Mouse (Mus musculus) spleen, postnatal 36 days (tissue): ENCODE data around the gene Tln2.

Source experiments
- DNase-seq, 2 experiments: peaks; one replicate each; pipeline ENCODE4 v3.0.0; 2022; ENCODE audit warnings: low spot score in 2 of 2, mixed read lengths in 1 of 2

Tln2 gene

GRCm38 (mm10) chr9:67209451-67209850, 350.1 kb downstream of the Tln2 start:
- DNase-seq, result no peak

- no peak for DNase-seq
Observed at GRCm38 (mm10) chr9:67208420-67208819, 351.1 kb downstream of the Tln2 start.

DNA sequence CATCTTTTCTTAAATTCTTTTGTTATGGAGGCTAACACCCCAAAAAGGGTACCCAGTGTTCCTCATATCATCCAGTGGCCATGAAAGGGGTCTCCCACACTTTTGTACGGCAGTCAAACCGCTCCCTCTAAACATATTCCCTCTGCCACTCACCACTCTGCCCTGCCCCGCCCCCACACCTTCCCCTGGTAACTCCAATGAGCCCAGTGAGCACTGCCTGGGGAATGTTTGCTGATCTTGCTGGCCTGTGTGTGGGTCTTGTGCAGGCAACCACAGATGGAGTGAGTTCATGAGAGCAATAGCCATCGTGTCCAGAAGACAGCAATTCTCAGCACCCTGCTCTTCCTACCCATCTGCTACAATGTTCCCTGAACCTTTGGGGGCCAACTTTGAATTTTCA, 354.3 kb downstream of the Tln2 start:
- no peak for DNase-seq

- no peak for DNase-seq
Observed at GRCm38 (mm10) chr9:67196609-67197008, 362.9 kb downstream of the Tln2 start.

DNA sequence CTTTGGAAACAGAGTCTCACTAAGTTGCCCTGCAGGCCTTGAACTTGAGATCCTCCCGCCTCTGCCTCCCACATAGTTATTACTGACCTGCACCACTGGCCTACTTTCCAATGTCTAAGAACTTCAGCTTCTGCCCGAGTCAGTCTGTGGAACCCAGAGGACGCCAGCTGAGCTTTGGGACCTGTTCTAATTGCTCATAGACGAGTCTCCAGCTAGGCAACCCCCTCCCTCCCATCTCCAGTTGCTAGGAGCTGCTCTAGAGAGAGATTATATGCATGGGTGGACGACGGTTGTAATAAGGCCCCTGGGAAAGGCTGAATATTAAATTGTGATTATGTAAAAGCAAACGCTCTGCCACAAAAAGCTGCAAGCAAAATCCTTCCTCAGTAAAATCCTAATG, 364.2 kb downstream of the Tln2 start:
- no peak for DNase-seq

DNA sequence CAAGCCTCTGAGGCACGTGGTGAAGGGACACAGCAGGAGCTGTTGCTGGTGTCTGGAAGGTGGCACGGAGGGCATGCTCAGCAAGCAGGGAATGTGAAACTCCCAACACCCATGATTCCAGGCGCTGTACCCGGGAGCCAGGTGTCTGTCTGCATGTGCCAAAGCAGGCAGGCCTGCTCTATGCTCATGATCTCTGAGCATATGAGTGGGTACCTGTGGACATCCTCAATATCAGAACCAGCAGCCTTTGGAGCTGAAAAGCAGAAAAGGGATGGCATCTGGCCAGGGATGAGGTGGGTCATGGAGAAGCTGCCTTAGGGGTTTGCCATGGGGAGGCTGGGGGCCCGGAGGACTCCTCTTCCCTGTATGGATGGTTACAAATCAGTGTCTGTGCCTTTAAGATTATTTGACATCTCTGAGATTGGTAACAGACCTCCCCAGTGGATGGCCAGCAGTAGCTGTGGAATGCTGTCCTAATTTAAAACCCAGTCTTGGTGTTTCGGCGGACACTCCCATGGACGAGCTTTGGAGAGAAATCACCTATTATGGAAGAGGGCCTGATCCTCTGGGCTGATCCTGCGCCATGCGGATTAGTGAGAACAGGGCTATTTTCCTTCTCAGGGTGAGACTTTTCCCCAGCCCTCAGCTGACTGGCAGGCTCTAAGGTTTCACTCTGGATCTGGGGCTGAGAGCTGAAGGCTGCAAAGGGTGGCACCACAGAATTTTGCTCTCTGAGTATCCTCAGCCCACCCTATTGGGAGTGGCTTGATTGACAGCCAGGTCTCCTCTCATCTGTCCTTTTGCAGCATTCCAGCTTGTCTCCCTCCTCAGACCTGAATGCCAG, 367.8 kb downstream of the Tln2 start:
- no peak for DNase-seq

- DNase-seq, result no peak
Observed at GRCm38 (mm10) chr9:67187686-67188085, 371.8 kb downstream of the Tln2 start.

- no peak for DNase-seq
Observed at GRCm38 (mm10) chr9:67187182-67187581, 372.3 kb downstream of the Tln2 start.

GRCm38 (mm10) chr9:67184556-67184955, 374.9 kb downstream of the Tln2 start:
- no peak for DNase-seq

- no peak for DNase-seq
Observed at GRCm38 (mm10) chr9:67183520-67183919, 376.0 kb downstream of the Tln2 start.

GRCm38 (mm10) chr9:67182006-67182405, 377.5 kb downstream of the Tln2 start:
- no peak for DNase-seq

DNA sequence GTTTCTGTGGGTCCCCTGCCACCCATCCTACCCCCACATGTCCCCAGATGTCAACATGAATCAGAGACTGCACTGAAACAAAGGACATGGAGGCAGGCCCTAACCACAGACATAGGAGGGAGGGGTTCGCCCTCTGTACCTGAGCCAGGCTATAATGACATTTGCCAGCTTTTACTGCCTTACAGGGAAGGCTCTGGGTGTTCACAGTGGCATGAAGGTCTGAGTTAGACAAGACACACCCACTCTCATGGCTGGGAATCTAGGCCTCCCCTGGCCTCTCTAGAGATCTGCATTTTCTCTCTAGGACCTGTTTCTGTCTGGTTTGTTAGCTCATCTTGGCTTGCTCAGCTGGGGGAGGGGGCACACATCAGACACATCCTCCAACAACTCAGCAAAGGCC, 380.8 kb downstream of the Tln2 start:
- no peak for DNase-seq

GRCm38 (mm10) chr9:67178203-67178602, 381.3 kb downstream of the Tln2 start:
- DNase-seq, result no peak

- no peak for DNase-seq
Observed at GRCm38 (mm10) chr9:67176073-67176472, 383.4 kb downstream of the Tln2 start.

- no peak for DNase-seq
Observed at GRCm38 (mm10) chr9:67173816-67174215, 385.7 kb downstream of the Tln2 start.

DNA sequence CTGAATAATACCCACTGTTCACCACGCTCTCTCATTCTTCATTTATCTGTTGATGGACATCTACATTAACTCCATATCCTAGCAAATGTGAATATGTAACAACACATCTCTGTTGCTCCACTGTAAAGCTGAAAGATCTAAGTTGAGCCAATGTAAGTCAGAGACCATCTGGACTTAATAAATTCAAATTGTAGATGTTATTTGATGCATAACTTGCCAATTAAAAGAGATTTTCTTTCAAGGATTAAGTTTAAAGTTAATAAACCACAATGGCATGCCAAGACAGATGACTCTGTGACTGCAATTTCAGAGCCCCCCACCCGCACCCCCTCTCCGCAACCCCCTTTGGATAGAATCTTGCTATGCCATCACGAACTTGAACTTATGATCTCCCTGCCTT, 386.3 kb downstream of the Tln2 start:
- no peak for DNase-seq

DNA sequence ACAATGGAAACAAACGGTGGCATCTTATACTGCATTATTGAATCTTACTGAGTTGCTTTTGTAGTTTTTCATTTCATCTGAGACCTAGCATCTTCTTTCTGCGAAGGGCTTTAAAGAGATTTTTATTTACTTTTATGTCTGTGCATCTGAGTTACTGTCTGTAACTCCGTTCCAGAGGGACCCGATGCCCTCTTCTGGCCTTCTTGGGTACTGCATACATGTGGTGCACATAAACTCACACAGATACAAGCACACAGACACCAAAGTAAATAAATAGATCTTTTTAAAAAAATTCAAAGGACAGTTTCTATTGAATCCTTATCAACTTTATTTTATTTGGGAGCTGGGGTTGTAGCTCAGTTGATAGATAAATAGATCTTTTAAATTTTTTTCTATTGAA, 388.1 kb downstream of the Tln2 start:
- DNase-seq, result no peak

GRCm38 (mm10) chr9:67170759-67171158, 388.7 kb downstream of the Tln2 start:
- DNase-seq, result no peak

DNA sequence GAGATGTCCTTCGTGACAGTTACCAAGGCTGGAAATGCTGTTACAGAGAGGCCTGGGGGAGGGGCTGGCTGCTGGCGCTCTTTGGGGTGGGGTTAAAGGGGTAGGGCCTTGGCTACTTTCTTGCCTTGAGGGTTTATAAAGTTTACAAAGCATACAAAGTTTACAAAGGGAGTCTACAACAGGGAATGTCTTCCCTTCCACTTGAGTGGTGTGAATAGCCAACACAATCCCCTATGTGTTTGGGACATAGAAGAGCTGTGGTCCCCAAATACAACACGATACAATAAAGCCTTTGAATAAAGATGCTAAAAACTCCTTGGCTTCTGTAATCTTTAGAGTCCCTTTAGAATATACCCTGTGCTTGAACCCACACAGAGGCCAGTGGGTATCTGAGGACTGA, 389.5 kb downstream of the Tln2 start:
- no peak for DNase-seq
